Mouse (Mus musculus) embryonic stem cell, embryonic (primary cell): Measurements from ENCODE around the gene Gfpt2.

Experiments
- CTCF ChIA-PET, 4 experiments: fragments of 300-600 bp in 2 of 4; fragments of 350-600 bp in 2 of 4; sonication (Branson Sonifier 250); formaldehyde crosslinking; loops; one replicate each; lab custom pipeline; 2022; ENCODE audit warnings: inconsistent platforms in 2 of 4; lab: Charles Lee
- POLR2A ChIA-PET, 4 experiments: fragments of 300-600 bp in 2 of 4; fragments of 350-600 bp in 2 of 4; sonication (Branson Sonifier 250); formaldehyde crosslinking; loops; one replicate each; lab custom pipeline; 2022; ENCODE audit warnings: antibody characterized with exemption in 4 of 4, inconsistent platforms in 1 of 4; lab: Charles Lee

Gfpt2 gene

DNA sequence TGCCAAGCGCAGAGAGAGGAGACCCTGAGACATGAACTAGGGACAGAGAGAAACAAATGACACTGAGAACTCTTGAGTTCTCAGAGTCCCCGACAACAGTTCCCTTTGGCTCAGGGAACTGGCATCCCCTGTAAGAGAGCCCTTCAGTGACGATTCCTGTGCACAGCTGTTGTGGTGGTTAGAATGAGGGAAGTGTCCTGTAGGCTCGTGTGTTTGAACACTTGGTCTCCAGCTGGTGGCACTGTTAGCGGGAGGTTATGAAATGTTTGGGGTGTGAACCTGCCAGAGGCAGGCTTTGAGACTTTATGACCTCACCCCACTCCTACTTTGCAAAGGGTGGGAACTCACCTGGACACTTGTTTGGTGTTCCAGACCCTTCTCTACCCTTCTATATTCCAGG is 21.7 kb upstream of the Gfpt2 start:
- ChIA-PET CTCF (interaction anchor here (0.6 to 1.3 kb wide), 8 partner anchors 34 to 515 kb away, joined by 3 read pairs; no protein-coding TSS in a partner anchor), POLR2A (interaction anchor here in 2 of 4 experiments (0.6 to 1.9 kb wide), 4 partner anchors 13 to 367 kb away, joined by 3 to 6 read pairs (median 4); no protein-coding TSS in a partner anchor)

DNA sequence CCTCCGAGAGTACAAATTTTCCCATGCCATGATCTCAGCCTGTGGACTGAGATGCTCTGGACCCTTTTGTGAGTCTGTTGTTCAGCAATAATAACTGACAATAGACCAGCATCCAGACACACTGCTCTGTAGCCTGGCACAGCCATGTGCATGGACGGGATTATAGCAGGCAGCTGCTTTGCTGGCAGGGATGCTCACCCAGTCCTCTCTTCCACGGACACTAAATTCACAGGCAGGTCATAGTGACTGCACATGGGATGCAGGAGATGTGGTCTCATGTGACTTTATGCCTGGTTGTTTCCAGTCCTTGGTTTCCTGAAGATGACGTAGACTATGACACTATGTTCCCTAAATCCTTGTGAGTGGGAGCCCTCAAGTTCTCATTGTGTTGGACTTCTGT is 19.1 kb upstream of the Gfpt2 start:
- CTCF ChIA-PET: no interaction called here

DNA sequence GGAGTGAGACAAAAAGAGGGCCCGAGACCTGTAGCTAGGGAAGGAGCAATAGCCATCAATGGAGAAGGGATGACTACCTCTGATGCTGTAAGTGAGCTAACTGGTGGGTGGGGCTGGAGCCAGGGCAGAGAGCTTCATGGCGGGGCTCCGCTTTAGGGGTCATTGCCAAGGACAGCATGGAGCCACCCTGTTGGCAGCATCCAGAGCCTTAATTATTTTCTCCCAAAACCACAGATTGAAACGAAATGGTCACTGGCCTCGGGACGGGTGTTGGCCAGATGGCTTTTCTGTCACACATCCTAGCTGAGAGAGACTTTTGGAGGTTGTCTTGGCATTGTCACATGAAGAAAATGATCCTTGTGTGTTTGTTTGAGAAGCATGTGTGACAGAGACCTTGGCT is 15.1 kb upstream of the Gfpt2 start:
- POLR2A ChIA-PET: interaction anchor here in 3 of 4 experiments (0.7 to 3.0 kb wide), 11 partner anchors 10 to 120 kb away, joined by 3 to 24 read pairs (median 5); partner anchors contain the start of gene Gfpt2 (in 3 of the 3)
- CTCF ChIA-PET: interaction anchor here (0.6 to 1.5 kb wide), 6 partner anchors 17 to 177 kb away, joined by 3 to 4 read pairs (median 4); no protein-coding TSS in a partner anchor

More for the DNA sequence above, 19.1 kb upstream of the Gfpt2 start:
- POLR2A ChIA-PET: interaction anchor here in 2 of 4 experiments (1.5 kb wide), 3 partner anchors 8 to 11 kb away, joined by 3 to 4 read pairs (median 4); no protein-coding TSS in a partner anchor

DNA sequence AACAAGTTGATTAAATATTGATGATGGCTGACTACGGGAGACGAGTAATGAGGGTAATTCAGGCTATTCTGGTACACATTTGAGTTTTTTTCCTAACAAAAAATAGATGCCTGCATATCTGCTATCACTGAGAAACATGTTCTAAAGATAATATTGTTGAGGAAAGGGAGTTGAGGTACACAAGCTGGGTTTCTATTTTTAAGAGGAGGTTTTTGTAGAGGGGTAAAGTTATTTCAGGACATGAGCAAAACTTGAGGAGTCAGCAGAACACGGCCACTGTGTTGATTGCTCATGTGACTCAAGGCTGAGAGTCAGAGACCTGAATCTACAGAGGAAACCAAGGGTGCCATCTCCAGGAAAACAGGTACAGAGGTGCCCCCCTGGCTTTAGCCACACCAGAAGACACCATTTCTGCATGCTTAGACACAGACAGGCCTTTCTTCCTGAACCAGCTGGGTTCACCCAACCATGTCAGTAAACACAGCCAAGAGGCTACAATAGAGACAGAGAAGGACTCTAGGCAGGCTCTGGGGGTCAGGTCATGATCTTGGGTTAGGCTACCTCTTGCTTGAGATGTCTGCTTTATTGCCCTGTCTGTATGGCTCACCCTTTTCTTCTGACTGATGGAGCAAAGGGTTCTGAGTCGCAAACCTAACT is 13.7 kb upstream of the Gfpt2 start:
- ChIA-PET CTCF (no interaction called here), POLR2A (interaction anchor here in 2 of 4 experiments (0.7 to 3.0 kb wide), 4 partner anchors 12 to 194 kb away, joined by 3 to 24 read pairs (median 4); partner anchors contain the start of gene Gfpt2 (in 1 of the 2))

DNA sequence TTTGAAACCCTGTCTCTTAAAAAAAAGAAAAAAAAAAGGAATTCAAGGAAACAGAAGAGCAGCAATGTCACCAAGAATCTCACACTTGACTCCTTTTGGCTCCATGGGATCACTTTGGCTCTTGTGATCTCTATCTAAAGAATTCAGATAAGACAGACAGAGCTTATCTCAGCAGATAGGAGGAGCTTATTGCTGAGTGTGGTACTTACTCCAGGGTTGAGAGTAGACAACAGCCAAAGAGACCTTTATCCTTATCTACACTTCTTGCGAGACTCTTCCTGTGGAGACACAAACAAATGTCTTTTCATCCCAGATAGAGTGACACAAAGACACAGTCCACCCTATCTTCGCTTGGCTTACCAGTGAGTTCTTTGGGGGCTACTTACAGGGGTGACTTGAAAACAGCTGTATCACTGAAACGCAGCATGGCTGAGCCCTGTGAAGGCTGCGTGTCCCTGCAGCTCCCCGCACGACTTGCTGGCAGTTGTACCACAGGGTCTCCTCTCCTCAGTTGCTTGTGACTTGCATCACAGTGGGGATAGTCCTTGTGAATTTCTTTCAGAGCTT is 12.1 kb upstream of the Gfpt2 start:
- ChIA-PET CTCF (interaction anchor here in 3 of 4 experiments (0.6 to 0.9 kb wide), 4 partner anchors 43 to 201 kb away, joined by 3 to 15 read pairs (median 4); no protein-coding TSS in a partner anchor), POLR2A (interaction anchor here in 3 of 4 experiments (0.6 to 1.6 kb wide), 7 partner anchors 9 to 595 kb away, joined by 3 to 9 read pairs (median 4); partner anchors contain the start of genes Gfpt2 (in 1 of the 3) and Hnrnph1 (in 1 of the 3))

DNA sequence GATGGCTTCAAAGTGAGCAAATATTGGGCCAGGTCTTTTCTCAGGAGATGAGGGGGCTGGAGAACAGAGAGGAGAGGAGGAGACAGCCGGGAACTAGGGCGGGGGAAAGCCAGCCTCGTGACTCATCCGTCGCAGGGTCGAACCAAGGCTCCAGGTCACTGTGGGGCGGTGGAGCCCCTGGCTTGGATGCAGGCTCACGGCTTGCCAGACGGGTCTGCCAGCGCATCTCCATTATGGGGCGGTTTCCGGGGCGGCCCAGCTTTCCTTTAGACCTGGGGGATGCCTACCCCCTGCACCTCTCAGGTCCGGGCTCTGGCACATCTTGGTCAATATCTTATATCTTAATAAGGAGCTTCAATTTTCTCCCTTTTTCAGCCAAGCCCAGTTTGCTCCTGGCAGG is 847 bp upstream of the Gfpt2 start:
- ChIA-PET POLR2A (interaction anchor here (0.6 to 6.1 kb wide), 36 partner anchors 8 to 1946 kb away, joined by 3 to 24 read pairs (median 4); partner anchors contain the start of genes Cnot6 (in 1 of the 4), Mgat4b (in 1 of the 4) and Sqstm1 (in 1 of the 4)), CTCF (interaction anchor here in 1 of 4 experiments (0.5 kb wide), 1 partner anchor 547 kb away, joined by 3 read pairs; no protein-coding TSS in a partner anchor)

DNA sequence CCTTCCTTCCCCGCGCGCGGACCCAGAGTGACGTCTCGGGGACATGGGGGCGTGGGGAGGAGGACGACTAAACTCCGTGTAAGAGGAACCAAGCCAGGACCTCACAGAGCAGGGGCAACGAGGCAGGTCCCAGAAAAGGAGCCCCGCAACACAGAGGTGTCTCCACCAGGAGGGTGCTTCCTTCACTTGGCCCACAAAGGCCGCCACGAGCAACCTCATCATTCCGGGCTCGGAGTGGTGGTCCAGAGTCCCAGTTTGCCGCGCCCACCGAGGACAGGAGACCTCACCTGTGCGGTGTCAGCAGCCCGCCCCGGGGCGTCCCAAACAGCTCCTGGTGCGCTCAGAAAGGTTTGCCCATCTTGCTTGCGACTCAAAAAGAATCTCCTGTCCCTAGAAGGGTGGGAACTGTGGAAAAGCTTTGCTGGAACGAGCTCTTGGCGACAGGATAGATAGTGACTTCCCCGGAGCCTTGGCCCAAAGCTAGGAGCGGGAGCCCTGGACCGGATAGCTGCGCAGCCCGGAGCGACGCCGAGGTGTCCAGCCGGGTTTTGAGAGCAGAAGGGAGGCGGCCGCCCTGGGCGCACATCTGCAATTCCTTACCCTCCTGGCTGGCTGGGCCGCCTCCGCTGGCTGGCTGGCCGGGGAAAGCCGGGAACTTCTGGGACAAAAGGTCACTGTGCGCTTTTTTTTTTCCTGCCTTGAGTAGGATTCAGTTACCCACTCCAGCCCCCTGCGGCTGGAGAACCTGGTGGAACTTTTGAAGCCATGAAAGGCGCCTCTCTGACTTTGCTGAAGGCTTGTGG is 565 bp downstream of the Gfpt2 start:
- ChIA-PET POLR2A (interaction anchor here (0.5 to 6.1 kb wide), 32 partner anchors 9 to 108 kb away, joined by 3 to 24 read pairs (median 5); partner anchors contain the start of gene Cnot6 (in 1 of the 4)), CTCF (interaction anchor here (0.7 to 1.1 kb wide), 5 partner anchors 12 to 66 kb away, joined by 3 to 4 read pairs (median 3); no protein-coding TSS in a partner anchor)

DNA sequence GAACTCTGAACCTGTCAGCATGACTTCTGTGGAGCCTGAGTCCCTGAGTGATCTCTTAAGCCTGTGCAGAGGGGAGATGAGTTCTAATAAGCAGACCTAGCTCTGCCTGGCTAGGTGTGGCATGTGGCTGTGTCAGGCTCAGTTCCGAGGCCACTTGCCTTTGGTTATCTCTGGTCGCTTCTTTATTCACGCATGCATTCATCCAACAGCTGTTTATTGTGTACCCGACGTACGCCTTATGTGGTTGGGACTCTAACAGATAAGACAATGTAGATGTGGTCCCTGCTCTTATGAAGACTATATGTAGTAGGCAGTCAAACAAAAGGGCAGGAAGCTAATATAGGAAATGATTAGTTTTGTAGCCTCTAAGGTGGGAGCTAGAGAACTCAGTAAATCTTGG is 5.0 kb downstream of the Gfpt2 start:
- ChIA-PET CTCF (interaction anchor here in 3 of 4 experiments (0.5 to 1.2 kb wide), 4 partner anchors 26 to 924 kb away, joined by 3 to 4 read pairs (median 3); no protein-coding TSS in a partner anchor), POLR2A (interaction anchor here in 3 of 4 experiments (0.5 to 1.6 kb wide), 8 partner anchors 8 to 578 kb away, joined by 3 to 5 read pairs (median 4); partner anchors contain the start of gene Hnrnph1 (in 1 of the 3))

DNA sequence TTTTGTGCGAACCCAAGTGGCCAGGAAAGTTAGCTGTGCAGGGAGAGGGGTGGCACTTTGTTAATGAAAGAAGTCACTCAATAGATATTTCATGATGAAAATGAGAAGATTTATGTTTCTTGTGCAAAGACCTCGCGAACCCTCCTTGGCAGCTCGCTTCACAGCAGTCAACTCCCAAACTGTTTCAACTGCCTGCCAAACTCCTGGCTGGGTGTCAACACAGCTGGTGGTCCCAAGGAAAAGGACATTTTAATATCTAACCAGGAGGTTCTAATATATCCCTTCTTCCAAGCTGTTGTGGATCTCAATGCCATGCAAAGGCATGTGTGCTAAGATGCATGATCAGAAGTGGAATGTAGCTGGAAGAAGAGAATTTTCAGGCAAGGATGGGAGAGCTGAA is 7.5 kb downstream of the Gfpt2 start:
- ChIA-PET POLR2A (interaction anchor here (0.6 to 2.7 kb wide), 10 partner anchors 8 to 93 kb away, joined by 3 to 9 read pairs (median 3); partner anchors contain the start of gene Mapk9 (in 1 of the 4)), CTCF (interaction anchor here in 1 of 4 experiments (0.7 to 1.8 kb wide), 2 partner anchors 23 to 149 kb away, joined by 3 to 4 read pairs; no protein-coding TSS in a partner anchor)

DNA sequence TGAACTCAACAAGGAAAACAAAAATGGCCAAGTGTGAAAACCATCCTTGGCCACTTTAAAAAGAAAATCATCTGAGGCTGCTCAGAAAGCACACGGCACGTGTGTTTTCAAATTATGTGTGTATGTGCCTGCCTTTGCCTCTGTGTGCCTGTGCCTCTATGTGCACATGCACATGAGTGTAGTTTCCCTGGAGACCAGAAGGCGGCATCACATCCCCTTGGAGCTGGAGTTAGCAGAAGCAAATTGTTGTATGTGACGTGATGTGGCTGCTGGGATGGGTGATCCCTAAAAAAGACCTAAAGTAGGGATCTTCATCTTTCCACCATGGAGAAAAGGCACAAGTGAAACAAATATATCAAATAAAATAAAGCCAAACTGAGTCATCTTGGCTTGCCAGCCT is 9.8 kb downstream of the Gfpt2 start:
- ChIA-PET POLR2A (interaction anchor here in 1 of 4 experiments (0.8 to 1.8 kb wide), 4 partner anchors 8 to 40 kb away, joined by 3 to 6 read pairs (median 3); partner anchors contain the start of gene Gfpt2), CTCF (interaction anchor here in 3 of 4 experiments (0.6 to 1.2 kb wide), 5 partner anchors 21 to 1037 kb away, joined by 3 to 5 read pairs (median 3); no protein-coding TSS in a partner anchor)

DNA sequence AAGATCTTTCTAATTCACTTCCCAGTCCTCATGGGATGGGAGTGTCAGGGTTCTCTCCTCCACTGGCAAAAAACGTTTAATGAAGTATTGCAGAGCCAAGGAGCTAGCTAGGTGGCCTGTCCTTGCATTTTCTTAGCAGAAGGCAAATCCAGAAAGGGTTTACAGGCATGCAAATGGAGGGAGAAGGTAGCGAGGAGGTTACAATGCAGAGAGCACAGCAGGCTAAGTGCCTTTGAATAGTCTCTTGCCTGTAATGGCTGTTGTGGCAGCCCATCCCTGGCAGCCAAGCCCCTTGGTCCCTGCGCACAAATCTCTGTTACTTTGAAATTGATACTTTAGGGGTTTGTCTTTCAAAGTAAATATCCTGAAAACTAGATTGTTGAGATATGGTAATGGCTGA is 12.2 kb downstream of the Gfpt2 start:
- CTCF ChIA-PET: interaction anchor here in 3 of 4 experiments (1.0 to 1.9 kb wide), 4 partner anchors 19 to 78 kb away, joined by 3 to 8 read pairs (median 4); no protein-coding TSS in a partner anchor
- POLR2A ChIA-PET: interaction anchor here (0.6 to 2.3 kb wide), 11 partner anchors 8 to 67 kb away, joined by 3 to 10 read pairs (median 4); partner anchors contain the start of gene Gfpt2 (in 1 of the 4)

DNA sequence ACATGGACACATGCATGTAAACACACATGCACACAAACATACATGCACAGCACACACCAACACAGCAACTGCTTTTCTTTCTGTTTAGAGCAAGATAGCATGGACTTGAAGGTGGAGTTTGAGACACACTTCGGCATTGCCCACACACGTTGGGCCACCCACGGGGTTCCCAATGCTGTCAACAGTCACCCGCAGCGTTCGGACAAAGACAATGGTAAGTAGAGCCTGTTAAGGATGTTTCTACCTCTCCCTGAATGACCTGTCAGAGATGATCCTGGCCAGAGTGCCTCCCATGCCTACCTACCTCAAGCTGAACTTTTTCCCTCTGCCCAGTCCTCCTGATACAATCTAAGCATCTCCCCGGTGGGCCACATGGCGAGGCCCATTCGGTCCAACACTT is 15.0 kb downstream of the Gfpt2 start:
- ChIA-PET POLR2A (interaction anchor here in 2 of 4 experiments (0.9 to 2.4 kb wide), 9 partner anchors 8 to 71 kb away, joined by 3 to 11 read pairs (median 4); partner anchors contain the start of gene Gfpt2 (in 1 of the 2)), CTCF (interaction anchor here in 1 of 4 experiments (1.1 kb wide), 1 partner anchor 11 kb away, joined by 3 read pairs; no protein-coding TSS in a partner anchor)

DNA sequence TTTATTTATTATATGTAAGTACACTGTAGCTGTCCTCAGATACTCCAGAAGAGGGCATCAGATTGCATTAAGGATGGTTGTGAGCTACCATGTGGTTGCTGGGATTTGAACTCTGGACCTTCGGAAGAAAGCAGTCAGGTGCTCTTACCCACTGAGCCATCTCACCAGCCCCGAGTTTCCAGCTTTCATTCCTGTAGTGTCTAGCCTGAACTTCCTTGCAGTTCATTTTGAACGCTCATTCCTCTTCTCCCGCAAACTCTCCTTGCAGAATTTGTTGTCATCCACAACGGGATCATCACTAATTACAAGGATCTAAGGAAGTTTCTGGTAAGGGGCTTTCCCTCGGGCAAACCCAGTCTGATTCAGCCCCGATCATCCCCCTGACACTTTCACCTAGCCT is 16.7 kb downstream of the Gfpt2 start:
- POLR2A ChIA-PET: interaction anchor here in 3 of 4 experiments (0.6 to 2.4 kb wide), 11 partner anchors 8 to 125 kb away, joined by 3 to 11 read pairs (median 5); partner anchors contain the start of gene Gfpt2 (in 2 of the 3)
- CTCF ChIA-PET: interaction anchor here in 2 of 4 experiments (0.6 to 1.7 kb wide), 5 partner anchors 8 to 132 kb away, joined by 3 to 6 read pairs (median 3); partner anchors contain the start of gene Mapk9 (in 1 of the 2)

DNA sequence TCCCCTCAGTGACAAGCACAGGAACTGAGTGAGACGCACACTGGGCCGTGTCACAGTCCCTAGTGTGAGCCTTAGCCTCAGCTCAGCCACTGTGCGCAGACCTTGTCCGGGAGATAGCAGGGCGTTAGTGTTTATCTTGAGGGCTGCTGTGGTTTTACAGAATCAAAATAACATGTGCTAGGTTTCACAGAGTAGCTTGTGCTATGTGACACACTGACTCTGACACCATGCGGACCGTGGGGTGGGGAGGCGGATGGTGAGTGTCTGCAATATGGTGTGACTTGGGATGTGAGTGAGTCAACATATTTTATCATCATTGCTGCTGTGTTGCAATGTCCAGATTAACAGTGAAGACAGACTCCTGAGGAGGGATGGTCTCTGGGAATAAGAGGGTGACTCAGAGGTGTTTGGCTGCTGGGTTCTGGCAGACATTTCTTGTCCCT is 17.1 kb downstream of the Gfpt2 start:
- ChIA-PET CTCF (interaction anchor here in 1 of 4 experiments (1.5 to 1.7 kb wide), 2 partner anchors 14 to 35 kb away, joined by 4 to 6 read pairs; partner anchors contain the start of gene Mapk9), POLR2A (interaction anchor here in 2 of 4 experiments (1.0 to 1.4 kb wide), 2 partner anchors 9 to 38 kb away, joined by 3 to 5 read pairs; no protein-coding TSS in a partner anchor)

DNA sequence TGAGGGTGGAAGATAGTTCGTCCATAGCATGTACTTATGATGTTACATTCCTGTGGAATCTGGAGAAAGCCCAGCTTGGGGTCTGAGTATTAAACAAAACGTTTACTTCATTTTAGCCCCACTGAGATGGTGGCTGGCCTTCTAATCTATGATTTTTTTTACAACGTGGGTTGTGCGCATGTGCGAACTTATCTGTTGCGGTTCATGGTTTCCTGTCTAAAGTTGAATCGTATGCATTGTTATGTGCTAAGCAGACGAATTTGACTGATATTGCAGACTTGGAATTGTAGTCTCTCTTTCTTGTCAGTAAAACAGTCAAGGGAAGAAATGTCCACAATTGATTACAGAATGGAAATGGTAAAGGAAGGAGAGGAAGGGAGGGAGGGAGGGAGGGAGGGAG is 17.9 kb downstream of the Gfpt2 start:
- POLR2A ChIA-PET: no interaction called here

DNA sequence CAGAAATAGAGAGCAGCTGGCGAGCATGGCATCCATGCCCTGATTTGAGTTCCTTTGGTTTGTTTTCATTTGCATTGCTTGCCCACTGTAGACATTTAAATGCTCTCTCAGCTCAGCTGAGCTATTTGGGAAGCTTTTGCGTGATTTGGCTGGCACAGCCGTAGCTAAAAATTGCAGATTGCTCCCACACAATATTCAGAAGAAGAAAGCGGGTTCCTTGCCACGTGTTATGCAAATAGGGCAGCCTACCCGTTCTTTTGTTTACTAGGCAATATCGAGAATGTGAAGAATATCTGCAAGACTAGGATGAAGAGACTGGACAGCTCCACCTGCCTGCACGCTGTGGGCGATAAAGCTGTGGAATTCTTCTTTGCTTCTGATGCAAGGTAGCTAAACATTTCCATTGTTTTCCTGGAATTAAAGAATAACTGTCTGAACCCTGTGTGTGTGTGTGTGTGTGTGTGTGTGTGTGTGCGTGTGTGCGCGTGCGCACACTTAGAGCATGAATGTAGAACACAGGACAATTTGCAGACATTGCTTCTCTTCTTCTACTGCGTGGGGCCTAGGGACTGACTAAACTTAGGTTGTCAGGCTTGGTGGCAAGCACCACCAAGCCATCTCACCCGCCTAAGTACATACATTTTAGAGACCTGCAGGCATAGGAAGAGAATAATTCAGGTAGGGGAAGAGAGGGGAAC is 25.0 kb downstream of the Gfpt2 start:
- POLR2A ChIA-PET: interaction anchor here (0.6 to 1.3 kb wide), 10 partner anchors 9 to 124 kb away, joined by 3 to 4 read pairs (median 3); no protein-coding TSS in a partner anchor
- CTCF ChIA-PET: interaction anchor here in 3 of 4 experiments (0.6 to 1.7 kb wide), 5 partner anchors 9 to 207 kb away, joined by 3 to 7 read pairs (median 3); no protein-coding TSS in a partner anchor

More for the DNA sequence above, 17.9 kb downstream of the Gfpt2 start:
- CTCF ChIA-PET: no interaction called here
